Mouse (Mus musculus) neural tube, embryonic 14.5 days (tissue): ENCODE measurements around the gene Ptk6. TPM values are rescaled to one million over a fixed set of nuclear protein-coding genes. Genes with fewer than 3 reads are reported as not detected.

Source experiments
- ATAC-seq: fragments of 200-750 bp; cut with Nextera tagmentation; 2 replicates; pipeline ENCODE4 v1.8.0; 2017; ENCODE audit warnings: low read depth, mild to moderate bottlenecking, moderate TSS enrichment, moderate library complexity
- H3K27ac ChIP-seq: fragments of 300-500 bp; sonication (generic); 2 replicates; pipeline ENCODE4 v1.5.1; 2014; ENCODE audit warnings: low read depth, mild to moderate bottlenecking, control low read depth, low read length, moderate library complexity, mixed read lengths
- H3K27me3 ChIP-seq: fragments of 300-500 bp; sonication (generic); 2 replicates; pipeline ENCODE4 v1.6.1; 2014; ENCODE audit warnings: low read length; ENCODE audit not compliant: control insufficient read depth, insufficient read depth
- H3K36me3 ChIP-seq: fragments of 300-500 bp; sonication (generic); 2 replicates; pipeline ENCODE4 v1.6.1; 2014; ENCODE audit warnings: low read length, mixed read lengths; ENCODE audit not compliant: control insufficient read depth, insufficient read depth
- H3K4me1 ChIP-seq: fragments of 300-500 bp; sonication (generic); 2 replicates; pipeline ENCODE4 v1.6.1; 2014; ENCODE audit warnings: low read length; ENCODE audit not compliant: control insufficient read depth, insufficient read depth
- H3K4me2 ChIP-seq: fragments of 300-500 bp; sonication (generic); 2 replicates; pipeline ENCODE4 v1.6.1; 2014; ENCODE audit warnings: mild to moderate bottlenecking, low read depth, low read length, control low read depth
- H3K4me3 ChIP-seq: fragments of 300-500 bp; sonication (generic); 2 replicates; pipeline ENCODE4 v1.5.1; 2014; ENCODE audit warnings: low read depth, low read length, control low read depth, mixed read lengths
- H3K9ac ChIP-seq: fragments of 300-500 bp; sonication (generic); replicated peaks from 2 replicates; pipeline ENCODE4 v1.6.1; 2014; ENCODE audit warnings: low read depth, mild to moderate bottlenecking, control low read depth, low read length, mixed read lengths
- H3K9me3 ChIP-seq: fragments of 300-500 bp; sonication (generic); 2 replicates; pipeline ENCODE4 v1.6.1; 2016; ENCODE audit warnings: low read length; ENCODE audit not compliant: control insufficient read depth
- WGBS: fragments of 180-500 bp; shearing (Covaris S2); extraction: QIAGEN DNeasy Blood & Tissue Kit; methylation state at CpG from one replicate; pipeline ENCODE4 v1.1.7; 2014; 5-methylcytosine and 5-hydroxymethylcytosine counted together
- polyA plus RNA-seq: library from polyadenylated mRNA; unstranded; fragments of >200 nt; fragmentation: Nextera tagmentation; extraction: Ambion mirVana; gene quantifications from 2 replicates; pipeline ENCODE4 v1.2.1, GENCODE M21; 2014

Ptk6 gene
- polyA plus RNA-seq, 1 experiment from 2014 or later: not detected

DNA sequence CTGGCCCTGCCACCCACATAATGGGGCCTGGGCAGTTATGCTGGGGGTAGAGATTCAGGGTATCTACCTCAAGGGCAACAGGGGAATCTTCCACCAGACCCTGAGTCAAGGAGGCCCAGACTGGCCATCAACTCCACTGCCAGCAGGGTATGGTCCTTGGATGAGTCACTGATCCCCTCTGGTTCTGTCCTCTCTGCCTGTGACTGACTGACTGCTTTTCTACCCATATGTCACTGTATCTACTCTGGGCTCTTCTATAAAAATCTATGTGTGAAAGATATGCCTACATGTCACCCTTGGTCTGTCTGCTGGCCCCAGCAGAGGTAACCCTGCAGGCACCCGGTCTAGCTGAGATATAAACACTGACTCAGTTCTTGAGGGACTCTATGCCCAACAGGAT is 49.5 kb downstream of the Ptk6 start:
- ATAC-seq: no peak
- Histone ChIP-seq H3K27ac (no peak overlapping the region), H3K36me3 (peaks cover 20% of the 10 kb centered on the region), H3K27me3 (peaks cover 8% of the 10 kb centered on the region), H3K4me2 (no peak overlapping the region), H3K9ac (no peak overlapping the region), H3K4me3 (no peak overlapping the region), H3K9me3 (no peaks in the 10 kb centered on the region), H3K4me1 (peaks cover 5% of the 10 kb centered on the region; the same call in 1 of the 2 replicates)
- WGBS: 91% methylated on average over 1 of the region's 1 CpGs

- peaks cover 9% of the 10 kb centered on the region; the same call in 1 of the 2 replicates for H3K4me1 ChIP-seq
- peaks cover 8% of the 10 kb centered on the region for H3K27me3 ChIP-seq
- H3K36me3 ChIP-seq: peaks cover 20% of the 10 kb centered on the region
- WGBS: 97% methylated on average over 17 of the region's 17 CpGs
- no peak for ATAC-seq
- no peak overlapping the region for H3K4me2 ChIP-seq
- no peak overlapping the region for H3K27ac ChIP-seq
- no peak overlapping the region for H3K4me3 ChIP-seq
- H3K9ac ChIP-seq: no peak overlapping the region
- H3K9me3 ChIP-seq: no peaks in the 10 kb centered on the region
Observed at GRCm38 (mm10) chr2:181152701-181153100, 49.9 kb downstream of the Ptk6 start.

DNA sequence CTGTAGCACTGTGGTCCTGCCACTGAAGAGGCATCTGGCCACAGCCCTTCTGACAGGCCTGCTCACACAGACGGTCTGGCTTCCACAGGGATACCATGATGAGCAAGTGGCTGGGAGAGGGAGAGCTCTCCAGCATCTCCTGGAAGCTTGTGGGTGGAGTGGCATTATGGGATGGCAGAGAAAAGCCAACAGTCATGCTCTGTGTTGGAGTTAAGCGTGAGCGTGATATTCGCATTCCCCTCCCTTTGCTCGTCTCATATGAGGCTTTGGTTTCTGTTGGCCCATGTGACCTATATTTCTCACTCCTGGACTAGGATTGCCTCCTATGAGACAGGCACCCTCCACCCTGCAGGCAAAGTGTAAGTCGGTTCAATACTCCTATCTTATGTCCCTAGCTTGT is 52.3 kb downstream of the Ptk6 start:
- Histone ChIP-seq H3K27me3 (peaks cover 4% of the 10 kb centered on the region; the same call in 1 of the 2 replicates), H3K36me3 (peaks cover 24% of the 10 kb centered on the region), H3K4me3 (no peak overlapping the region), H3K9me3 (no peaks in the 10 kb centered on the region), H3K4me2 (no peak overlapping the region), H3K9ac (no peak overlapping the region), H3K27ac (no peak overlapping the region), H3K4me1 (peaks cover 7% of the 10 kb centered on the region; the same call in 1 of the 2 replicates)
- no peak for ATAC-seq
- 75% methylated on average over 6 of the region's 6 CpGs for WGBS

DNA sequence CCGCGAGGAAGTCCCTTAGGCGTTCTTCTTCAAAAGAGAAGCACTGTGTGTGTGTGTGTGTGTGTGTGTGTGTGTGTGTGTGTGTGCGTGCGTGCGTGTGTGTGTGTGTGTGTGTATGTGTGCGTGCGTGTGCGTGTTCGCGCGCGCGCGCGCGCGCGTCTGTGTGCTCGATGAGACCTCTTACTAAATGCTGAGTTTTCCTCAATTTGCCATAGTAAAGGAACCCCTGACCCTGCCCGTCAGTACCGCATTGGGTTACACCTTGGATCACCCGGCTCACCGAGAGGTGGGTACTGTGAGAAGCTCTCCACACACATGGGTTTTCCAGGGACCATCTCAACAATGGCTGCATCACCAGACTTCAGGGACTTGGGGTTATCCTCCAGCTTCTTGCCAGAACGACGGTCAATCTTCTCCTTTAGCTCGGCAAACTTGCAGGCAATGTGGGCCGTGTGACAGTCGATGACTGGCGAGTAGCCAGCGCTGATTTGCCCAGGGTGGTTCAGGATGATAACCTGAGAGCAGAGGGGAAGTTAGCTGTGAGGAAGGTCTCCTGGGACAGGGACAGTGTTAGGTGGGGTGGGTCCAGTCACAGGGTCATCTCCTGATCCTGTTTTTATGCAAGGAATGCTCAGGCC is 54.2 kb downstream of the Ptk6 start:
- Histone ChIP-seq H3K4me2 (peak overlapping the region; percentile 64), H3K9me3 (no peaks in the 10 kb centered on the region), H3K4me3 (peak overlapping the region; percentile 32; the same call in 1 of the 2 replicates), H3K27ac (no peak overlapping the region), H3K4me1 (peaks cover 4% of the 10 kb centered on the region; the same call in 1 of the 2 replicates), H3K36me3 (peaks cover 24% of the 10 kb centered on the region), H3K27me3 (peaks cover 4% of the 10 kb centered on the region; the same call in 1 of the 2 replicates), H3K9ac (no peak overlapping the region)
- ATAC-seq: no peak
- 20% methylated on average over 30 of the region's 31 CpGs for WGBS

- 2% methylated on average over 56 of the region's 61 CpGs for WGBS
- H3K27ac ChIP-seq: no peak overlapping the region
- ATAC-seq: 0 out of 2 replicates have a peak, but pooled peaks have one; percentile 28
Observed at GRCm38 (mm10) chr2:181147546-181148317, 54.9 kb downstream of the Ptk6 start.

DNA sequence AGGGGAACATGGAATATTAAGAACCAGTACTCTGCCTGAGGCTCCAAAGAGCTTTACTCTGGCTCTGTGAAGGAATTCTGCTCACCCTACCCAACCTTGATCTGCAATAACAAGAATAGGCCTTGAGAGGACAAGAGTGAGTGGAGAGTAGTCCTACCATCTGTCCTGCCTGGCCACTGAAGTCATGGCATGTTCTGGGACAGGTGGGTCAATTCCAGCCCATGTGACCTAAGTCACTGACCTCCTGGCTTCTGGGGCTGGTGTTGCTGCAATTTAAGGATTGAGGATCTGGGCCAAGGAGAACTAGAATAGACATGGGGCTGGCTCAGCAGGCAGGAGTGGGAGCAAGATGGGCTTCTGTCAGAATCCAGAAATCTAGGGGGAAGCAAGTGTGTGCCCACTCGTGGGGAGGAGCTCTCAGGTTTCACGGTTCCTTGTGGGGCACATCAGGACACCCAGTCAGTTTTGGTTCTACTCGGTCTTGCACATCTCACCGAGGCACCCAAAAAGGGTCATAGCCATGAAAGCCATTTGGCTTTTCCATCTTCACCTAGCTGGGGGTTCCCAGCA is 55.5 kb downstream of the Ptk6 start:
- H3K27me3 ChIP-seq: peaks cover 4% of the 10 kb centered on the region; the same call in 1 of the 2 replicates
- peak overlapping the region; percentile 32 for H3K4me3 ChIP-seq
- H3K27ac ChIP-seq: no peak overlapping the region
- WGBS: 60% methylated on average over 4 of the region's 4 CpGs
- peak overlapping the region; percentile 64; the same call in 1 of the 2 replicates for H3K4me2 ChIP-seq
- no peak overlapping the region for H3K9ac ChIP-seq
- H3K36me3 ChIP-seq: peaks cover 18% of the 10 kb centered on the region
- H3K9me3 ChIP-seq: no peaks in the 10 kb centered on the region
- peaks cover 4% of the 10 kb centered on the region; the same call in 1 of the 2 replicates for H3K4me1 ChIP-seq
- 0 out of 2 replicates have a peak, but pooled peaks have one; percentile 3 for ATAC-seq

More at GRCm38 (mm10) chr2:181147546-181148317, 54.9 kb downstream of the Ptk6 start:
- Histone ChIP-seq H3K9ac (0 out of 2 replicates have a peak overlapping the region, but pooled peaks have one; percentile 35), H3K4me1 (peaks cover 4% of the 10 kb centered on the region; the same call in 1 of the 2 replicates), H3K4me3 (peak overlapping the region; percentile 32), H3K27me3 (peaks cover 4% of the 10 kb centered on the region; the same call in 1 of the 2 replicates), H3K36me3 (peaks cover 18% of the 10 kb centered on the region), H3K4me2 (peak overlapping the region; percentile 64), H3K9me3 (no peaks in the 10 kb centered on the region)

DNA sequence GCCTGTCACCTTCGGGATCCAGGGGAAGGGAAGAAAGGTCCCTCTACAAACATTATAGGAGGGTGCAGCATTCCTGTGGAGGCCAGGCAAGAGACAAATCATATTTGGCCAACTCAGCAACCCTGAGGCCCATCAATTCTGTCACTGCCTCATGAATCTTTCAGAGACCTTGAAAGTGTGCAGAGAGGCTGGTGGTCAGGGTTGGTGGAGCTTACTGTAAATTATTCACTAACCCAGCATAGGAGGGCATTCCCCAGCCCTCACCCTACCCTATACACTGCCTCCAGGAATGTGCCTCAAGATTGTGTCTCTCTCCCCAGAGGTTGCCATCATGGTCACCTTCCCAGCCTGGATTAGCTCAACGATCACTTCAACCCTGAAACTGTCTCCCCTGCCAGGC is 57.9 kb downstream of the Ptk6 start:
- no peak for ATAC-seq
- H3K4me2 ChIP-seq: no peak overlapping the region

More for the DNA sequence above, 57.9 kb downstream of the Ptk6 start:
- peaks cover 4% of the 10 kb centered on the region; the same call in 1 of the 2 replicates for H3K4me1 ChIP-seq
- 83% methylated on average over 2 of the region's 2 CpGs for WGBS
- no peak overlapping the region for H3K4me3 ChIP-seq
- no peak overlapping the region for H3K27ac ChIP-seq
- H3K9me3 ChIP-seq: no peaks in the 10 kb centered on the region
- no peak overlapping the region for H3K9ac ChIP-seq
- no peaks in the 10 kb centered on the region for H3K27me3 ChIP-seq
- H3K36me3 ChIP-seq: 0 out of 2 replicates have a peak, but pooled peaks cover 7% of the 10 kb centered on the region
